Mouse (Mus musculus): ENCODE results near the gene Mipep. TPM values are rescaled to one million over a fixed set of nuclear protein-coding genes. Genes with fewer than 3 reads are reported as not detected.

Gene Mipep
- polyA plus RNA-seq, 1 experiment from 2014 or later: 24.2 TPM

- H3K4me3 ChIP-seq (replicated peaks): no peak overlapping the region
- H3K4me2 ChIP-seq: no peak overlapping the region
- no peaks in the 10 kb centered on the region for H3K4me1 ChIP-seq
- no peaks in the 10 kb centered on the region for H3K9me3 ChIP-seq (replicated peaks)
- WGBS: 74% methylated on average over 14 of the region's 14 CpGs
- peaks cover 61% of the 10 kb centered on the region for H3K36me3 ChIP-seq
- no peaks in the 10 kb centered on the region for H3K27me3 ChIP-seq
- no peak overlapping the region for H3K9ac ChIP-seq
- no peak overlapping the region for H3K27ac ChIP-seq
- ATAC-seq (replicated peaks; ENCODE audit: low FRiP score): no peak
Observed at GRCm38 (mm10) chr14:60850101-60850500, 65.7 kb downstream of the Mipep start.

DNA sequence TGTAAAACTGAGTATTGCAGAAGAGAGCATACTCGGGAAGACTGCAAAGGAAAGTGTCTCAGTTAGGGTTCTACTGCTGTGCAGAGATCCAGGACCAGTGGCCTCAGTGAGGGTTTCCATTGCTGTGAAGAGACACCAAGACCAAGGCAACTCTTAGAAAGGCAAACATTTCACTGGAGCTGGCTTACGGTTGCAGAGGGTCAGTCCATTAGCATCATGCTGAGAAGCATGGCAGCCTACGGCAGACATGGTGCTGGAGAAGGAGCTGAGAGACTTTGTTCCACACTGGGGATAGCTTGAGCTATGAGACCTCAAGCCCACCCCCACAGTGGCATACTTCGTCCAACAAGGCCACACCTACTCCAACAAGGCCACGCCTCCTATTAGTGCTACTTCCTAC, 67.3 kb downstream of the Mipep start:
- no peak for ATAC-seq (replicated peaks; ENCODE audit: low FRiP score)
- 91% methylated on average over 5 of the region's 5 CpGs for WGBS
- Histone ChIP-seq H3K9ac (no peak overlapping the region), H3K4me1 (peaks cover 9% of the 10 kb centered on the region), H3K4me3 (replicated peaks) (no peak overlapping the region), H3K4me2 (no peak overlapping the region), H3K27ac (no peak overlapping the region), H3K9me3 (replicated peaks) (no peaks in the 10 kb centered on the region), H3K27me3 (no peaks in the 10 kb centered on the region), H3K36me3 (peaks cover 58% of the 10 kb centered on the region)

GRCm38 (mm10) chr14:60856199-60856912, 72.0 kb downstream of the Mipep start:
- Histone ChIP-seq H3K27ac (peak overlapping the region; percentile 75), H3K9me3 (replicated peaks) (no peaks in the 10 kb centered on the region), H3K4me2 (no peak overlapping the region), H3K4me3 (replicated peaks) (no peak overlapping the region), H3K9ac (no peak overlapping the region), H3K36me3 (peaks cover 17% of the 10 kb centered on the region), H3K4me1 (peaks cover 23% of the 10 kb centered on the region), H3K27me3 (no peaks in the 10 kb centered on the region)
- peak; percentile 49; the same call in 1 of the 2 replicates for ATAC-seq (replicated peaks; ENCODE audit: low FRiP score)
- 16% methylated on average over 7 of the region's 7 CpGs for WGBS

DNA sequence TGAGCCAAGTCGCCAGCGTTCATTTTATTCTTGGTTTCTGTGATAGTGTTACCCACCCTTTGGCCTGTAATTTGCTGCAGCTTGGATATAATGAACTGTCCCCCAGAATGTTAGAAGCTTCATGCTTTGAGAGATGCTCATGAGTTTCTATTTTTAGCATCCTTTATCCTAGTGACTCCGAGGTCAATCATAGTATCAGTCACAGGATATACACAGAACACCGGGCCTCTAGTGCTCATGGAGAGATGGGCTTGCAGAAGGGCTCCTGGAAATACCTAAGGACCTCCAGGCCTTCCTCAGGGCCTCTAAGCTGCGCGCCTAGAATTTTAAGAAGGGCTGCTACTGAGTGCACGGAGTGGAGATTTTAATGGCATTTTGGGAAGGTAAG, 72.5 kb downstream of the Mipep start:
- peaks cover 12% of the 10 kb centered on the region for H3K36me3 ChIP-seq
- ATAC-seq (replicated peaks; ENCODE audit: low FRiP score): 0 out of 2 replicates have a peak, but pooled peaks have one; percentile 33
- H3K27ac ChIP-seq: peak overlapping the region; percentile 75
- H3K4me2 ChIP-seq: no peak overlapping the region
- no peaks in the 10 kb centered on the region for H3K27me3 ChIP-seq
- WGBS: 39% methylated on average over 7 of the region's 7 CpGs
- H3K4me1 ChIP-seq: peaks cover 23% of the 10 kb centered on the region
- no peak overlapping the region for H3K9ac ChIP-seq
- no peak overlapping the region for H3K4me3 ChIP-seq (replicated peaks)
- no peaks in the 10 kb centered on the region for H3K9me3 ChIP-seq (replicated peaks)

DNA sequence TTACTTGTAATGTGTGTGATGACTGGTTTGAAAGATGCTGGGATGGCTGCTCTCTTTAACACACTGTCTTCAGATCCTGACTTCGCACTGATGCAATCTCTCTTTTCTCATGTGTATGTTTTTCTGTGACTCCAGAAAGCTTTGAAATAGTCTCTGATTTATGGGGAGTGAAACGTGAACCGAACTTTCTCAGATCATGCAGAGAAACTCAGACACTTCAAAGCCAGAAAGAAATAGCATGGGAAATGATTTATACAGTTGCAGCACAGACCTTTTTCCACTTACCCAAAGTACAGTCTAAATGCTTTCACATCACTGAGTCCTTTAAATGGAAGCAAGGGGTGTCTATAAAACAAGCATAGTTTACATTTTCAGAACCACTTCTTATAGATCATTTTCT, 79.0 kb downstream of the Mipep start:
- WGBS: 14% methylated on average over 3 of the region's 3 CpGs
- H3K4me3 ChIP-seq (replicated peaks): no peak overlapping the region
- peak overlapping the region; percentile 55 for H3K27ac ChIP-seq
- H3K9ac ChIP-seq: no peak overlapping the region
- no peak overlapping the region for H3K4me2 ChIP-seq
- no peaks in the 10 kb centered on the region for H3K27me3 ChIP-seq
- H3K9me3 ChIP-seq (replicated peaks): no peaks in the 10 kb centered on the region
- no peaks in the 10 kb centered on the region for H3K36me3 ChIP-seq
- ATAC-seq (replicated peaks; ENCODE audit: low FRiP score): 0 out of 2 replicates have a peak, but pooled peaks have one; percentile 36
- peaks cover 23% of the 10 kb centered on the region for H3K4me1 ChIP-seq

DNA sequence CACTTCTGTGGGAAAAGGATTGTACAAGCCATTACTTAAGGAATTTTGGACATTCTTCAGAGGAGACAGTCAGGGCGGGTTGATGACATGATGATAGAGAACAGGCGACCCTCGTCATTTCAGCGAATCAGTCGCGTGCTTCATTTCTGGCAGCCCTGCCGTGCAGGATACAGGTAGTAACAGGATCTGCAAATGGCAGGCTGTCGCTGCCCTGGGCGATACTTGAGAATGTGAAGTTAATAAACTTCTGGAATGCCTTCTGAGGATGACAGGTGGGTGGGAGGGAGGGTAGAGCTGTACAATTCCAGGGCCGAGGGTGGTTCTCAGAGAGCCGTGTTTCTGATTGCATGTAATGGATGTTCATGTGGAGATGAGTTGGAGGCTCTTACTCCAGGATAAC, 82.0 kb downstream of the Mipep start:
- Histone ChIP-seq H3K4me3 (replicated peaks) (no peak overlapping the region), H3K36me3 (peaks cover 5% of the 10 kb centered on the region; the same call in 1 of the 2 replicates), H3K27me3 (no peaks in the 10 kb centered on the region), H3K9ac (no peak overlapping the region), H3K4me2 (no peak overlapping the region), H3K27ac (no peak overlapping the region), H3K4me1 (peaks cover 23% of the 10 kb centered on the region), H3K9me3 (replicated peaks) (no peaks in the 10 kb centered on the region)
- ATAC-seq (replicated peaks; ENCODE audit: low FRiP score): no peak
- WGBS: 43% methylated on average over 11 of the region's 11 CpGs

DNA sequence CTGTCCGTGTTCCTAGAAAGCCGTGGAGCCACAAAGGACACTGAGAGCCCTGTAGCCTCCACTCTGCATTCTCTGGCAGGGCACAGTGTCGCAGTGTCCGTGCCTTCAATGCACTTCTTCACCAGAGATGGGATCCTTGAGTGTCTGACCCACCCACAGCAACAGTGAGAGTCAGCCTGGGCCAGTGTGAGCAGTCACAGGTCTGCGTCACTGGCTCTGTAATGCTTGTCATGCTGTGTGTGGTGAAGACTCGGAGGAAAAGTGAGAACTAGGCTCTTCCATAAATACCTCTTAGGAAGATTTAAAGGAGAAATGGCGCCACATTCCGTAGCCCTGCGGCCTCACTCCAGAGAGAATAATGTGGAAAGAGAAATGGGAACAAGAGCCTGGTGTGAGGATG, 84.0 kb downstream of the Mipep start:
- peaks cover 13% of the 10 kb centered on the region for H3K36me3 ChIP-seq
- no peak overlapping the region for H3K4me3 ChIP-seq (replicated peaks)
- no peak overlapping the region for H3K27ac ChIP-seq
- no peak overlapping the region for H3K9ac ChIP-seq
- ATAC-seq (replicated peaks; ENCODE audit: low FRiP score): no peak
- peaks cover 13% of the 10 kb centered on the region for H3K4me1 ChIP-seq
- 56% methylated on average over 9 of the region's 9 CpGs for WGBS
- H3K4me2 ChIP-seq: no peak overlapping the region
- H3K27me3 ChIP-seq: no peaks in the 10 kb centered on the region
- H3K9me3 ChIP-seq (replicated peaks): no peaks in the 10 kb centered on the region

- no peak for ATAC-seq (replicated peaks; ENCODE audit: low FRiP score)
- no peak overlapping the region for H3K4me3 ChIP-seq (replicated peaks)
- no peaks in the 10 kb centered on the region; the same call in 1 of the 2 replicates for H3K4me1 ChIP-seq
- H3K27ac ChIP-seq: no peak overlapping the region
- peaks cover 21% of the 10 kb centered on the region for H3K36me3 ChIP-seq
- no peaks in the 10 kb centered on the region for H3K9me3 ChIP-seq (replicated peaks)
- no peak overlapping the region for H3K9ac ChIP-seq
- 93% methylated on average over 8 of the region's 8 CpGs for WGBS
- no peaks in the 10 kb centered on the region for H3K27me3 ChIP-seq
- H3K4me2 ChIP-seq: no peak overlapping the region
Observed at GRCm38 (mm10) chr14:60871831-60872230, 87.5 kb downstream of the Mipep start.

GRCm38 (mm10) chr14:60882106-60882505, 97.7 kb downstream of the Mipep start:
- Histone ChIP-seq H3K4me2 (no peak overlapping the region), H3K27ac (no peak overlapping the region), H3K4me3 (replicated peaks) (no peak overlapping the region), H3K36me3 (peaks cover 8% of the 10 kb centered on the region), H3K27me3 (no peaks in the 10 kb centered on the region), H3K4me1 (0 out of 2 replicates have a peak, but pooled peaks cover 3% of the 10 kb centered on the region), H3K9me3 (replicated peaks) (peaks cover 6% of the 10 kb centered on the region; the same call in 1 of the 2 replicates), H3K9ac (no peak overlapping the region)
- no peak for ATAC-seq (replicated peaks; ENCODE audit: low FRiP score)
- WGBS: 86% methylated on average over 5 of the region's 5 CpGs

DNA sequence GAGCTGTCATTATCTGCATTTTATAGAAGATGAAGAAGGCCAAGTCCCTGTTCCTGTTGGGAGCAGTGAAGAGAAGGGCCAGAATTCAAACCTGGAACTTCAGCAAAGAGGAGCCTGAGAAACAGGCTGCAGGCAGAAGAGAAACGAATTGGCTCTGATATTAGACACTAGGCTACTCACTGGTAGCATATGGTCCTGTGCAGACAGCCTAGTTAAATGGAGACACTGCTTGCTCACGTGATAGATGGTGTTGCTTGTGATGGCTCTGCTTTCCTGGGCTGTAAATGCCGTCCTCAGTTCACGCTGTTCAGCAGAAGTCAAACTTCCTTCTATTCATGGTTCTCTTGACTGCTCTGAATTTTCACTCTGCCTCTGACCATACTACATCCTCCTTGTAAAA, 98.3 kb downstream of the Mipep start:
- H3K4me1 ChIP-seq: 0 out of 2 replicates have a peak, but pooled peaks cover 3% of the 10 kb centered on the region

DNA sequence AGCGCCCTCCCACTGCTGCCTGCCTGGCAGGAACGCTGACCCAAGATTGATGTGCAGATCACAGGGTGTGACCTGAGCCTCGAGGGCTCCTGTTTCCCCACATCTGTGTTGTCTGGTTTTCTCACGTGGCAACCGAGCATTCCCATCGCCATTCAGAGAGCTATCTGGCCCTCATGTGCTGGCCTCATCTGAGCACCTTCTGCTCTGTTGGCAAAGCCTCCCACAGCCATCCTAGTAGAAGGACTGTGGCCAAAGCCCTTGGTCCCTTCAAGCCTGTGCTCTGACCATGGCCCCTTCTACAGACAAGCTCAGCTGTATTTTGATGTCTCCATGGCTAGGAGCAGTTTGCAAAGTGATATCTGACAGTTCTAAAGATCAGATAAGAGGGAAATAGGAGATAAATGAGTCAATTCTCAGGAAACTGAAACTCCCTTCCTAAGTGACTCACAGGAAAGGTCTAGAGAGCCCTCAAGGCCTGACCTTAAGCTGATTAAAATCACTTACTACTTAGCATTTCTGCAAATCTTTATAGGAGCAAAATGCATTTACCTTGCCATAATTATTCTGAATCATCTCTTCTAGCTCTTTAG, 101.1 kb downstream of the Mipep start:
- no peak overlapping the region for H3K4me3 ChIP-seq (replicated peaks)
- H3K27ac ChIP-seq: no peak overlapping the region
- 0 out of 2 replicates have a peak, but pooled peaks cover 3% of the 10 kb centered on the region for H3K4me1 ChIP-seq
- WGBS: 20% methylated on average over 6 of the region's 6 CpGs
- no peak for ATAC-seq (replicated peaks; ENCODE audit: low FRiP score)
- no peak overlapping the region for H3K9ac ChIP-seq
- H3K36me3 ChIP-seq: peaks cover 13% of the 10 kb centered on the region
- H3K27me3 ChIP-seq: no peaks in the 10 kb centered on the region
- peaks cover 6% of the 10 kb centered on the region; the same call in 1 of the 2 replicates for H3K9me3 ChIP-seq (replicated peaks)
- no peak overlapping the region for H3K4me2 ChIP-seq

More for the DNA sequence above, 98.3 kb downstream of the Mipep start:
- H3K27me3 ChIP-seq: no peaks in the 10 kb centered on the region
- peaks cover 6% of the 10 kb centered on the region; the same call in 1 of the 2 replicates for H3K9me3 ChIP-seq (replicated peaks)
- H3K4me3 ChIP-seq (replicated peaks): no peak overlapping the region
- H3K27ac ChIP-seq: no peak overlapping the region
- 62% methylated on average over 4 of the region's 4 CpGs for WGBS
- no peak for ATAC-seq (replicated peaks; ENCODE audit: low FRiP score)
- H3K9ac ChIP-seq: no peak overlapping the region
- H3K4me2 ChIP-seq: no peak overlapping the region
- H3K36me3 ChIP-seq: peaks cover 8% of the 10 kb centered on the region

DNA sequence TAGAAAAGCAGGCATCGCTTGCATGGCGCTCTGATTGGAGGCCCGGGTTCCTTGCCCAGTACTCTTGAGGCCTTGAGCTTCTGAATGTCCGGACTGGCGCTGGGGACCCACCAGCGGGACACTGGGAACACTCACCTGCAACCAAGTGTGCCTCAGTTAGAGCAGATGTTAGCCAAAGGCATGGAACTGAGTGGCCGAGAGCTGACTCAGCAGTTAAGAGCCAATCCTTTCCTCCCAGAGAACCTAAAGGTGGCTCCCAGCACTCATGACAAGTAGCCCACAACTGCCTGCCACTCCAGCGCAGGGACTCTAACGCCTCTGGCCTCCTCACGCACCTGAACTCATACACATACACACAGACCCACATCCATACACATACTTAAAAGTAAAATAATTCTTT, 109.5 kb downstream of the Mipep start:
- Histone ChIP-seq H3K4me3 (replicated peaks) (no peak overlapping the region), H3K9ac (no peak overlapping the region), H3K4me2 (no peak overlapping the region), H3K27ac (no peak overlapping the region), H3K36me3 (no peaks in the 10 kb centered on the region), H3K4me1 (0 out of 2 replicates have a peak, but pooled peaks cover 3% of the 10 kb centered on the region), H3K27me3 (no peaks in the 10 kb centered on the region), H3K9me3 (replicated peaks) (no peaks in the 10 kb centered on the region)
- WGBS: 92% methylated on average over 10 of the region's 10 CpGs
- ATAC-seq (replicated peaks; ENCODE audit: low FRiP score): no peak
